Mouse (Mus musculus) CD4-positive naive resting alpha-beta T cell, adult 57 days (primary cell): ENCODE results near the gene Phactr1. TPM values are rescaled to one million over a fixed set of nuclear protein-coding genes. Genes with fewer than 3 reads are reported as not detected.

Source experiments
- total RNA-seq: library from RNA; stranded (reverse); gene quantifications from one replicate; pipeline ENCODE4 v1.2.4, GENCODE M21; 2023

Gene Phactr1
- total RNA-seq: not detected

DNA sequence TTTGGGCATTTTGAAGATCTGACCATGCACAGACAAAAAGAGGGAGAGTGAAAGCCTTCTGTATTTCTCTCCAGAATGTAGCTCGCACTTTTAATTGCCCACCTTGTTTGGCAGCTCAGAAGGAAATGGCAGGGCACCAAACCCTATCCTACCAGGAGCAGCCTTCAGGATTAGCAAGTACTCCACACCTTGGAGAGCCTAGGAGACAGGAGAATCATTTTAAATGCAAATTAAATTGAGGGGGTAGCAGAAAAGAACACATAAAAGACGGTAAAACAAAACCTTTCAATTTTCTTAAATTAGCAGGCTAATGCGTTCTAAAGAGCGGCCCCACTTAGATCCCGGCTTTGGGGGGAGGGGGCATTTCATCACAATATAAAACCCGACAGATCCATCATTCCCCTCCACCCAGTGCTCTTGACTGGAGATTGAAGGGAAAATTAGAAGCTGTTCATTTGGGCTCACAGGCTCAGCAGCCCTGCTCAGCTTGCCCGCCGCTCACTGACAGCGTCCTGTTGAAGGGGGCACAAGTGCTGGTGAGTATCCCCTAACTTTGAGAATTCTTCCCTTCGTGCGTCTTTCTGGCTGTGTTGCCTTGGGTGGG lies at the start of gene Phactr1:
TSS of gene Phactr1 (plus strand) at position 233 of the 604 bp plus-strand sequence.

DNA sequence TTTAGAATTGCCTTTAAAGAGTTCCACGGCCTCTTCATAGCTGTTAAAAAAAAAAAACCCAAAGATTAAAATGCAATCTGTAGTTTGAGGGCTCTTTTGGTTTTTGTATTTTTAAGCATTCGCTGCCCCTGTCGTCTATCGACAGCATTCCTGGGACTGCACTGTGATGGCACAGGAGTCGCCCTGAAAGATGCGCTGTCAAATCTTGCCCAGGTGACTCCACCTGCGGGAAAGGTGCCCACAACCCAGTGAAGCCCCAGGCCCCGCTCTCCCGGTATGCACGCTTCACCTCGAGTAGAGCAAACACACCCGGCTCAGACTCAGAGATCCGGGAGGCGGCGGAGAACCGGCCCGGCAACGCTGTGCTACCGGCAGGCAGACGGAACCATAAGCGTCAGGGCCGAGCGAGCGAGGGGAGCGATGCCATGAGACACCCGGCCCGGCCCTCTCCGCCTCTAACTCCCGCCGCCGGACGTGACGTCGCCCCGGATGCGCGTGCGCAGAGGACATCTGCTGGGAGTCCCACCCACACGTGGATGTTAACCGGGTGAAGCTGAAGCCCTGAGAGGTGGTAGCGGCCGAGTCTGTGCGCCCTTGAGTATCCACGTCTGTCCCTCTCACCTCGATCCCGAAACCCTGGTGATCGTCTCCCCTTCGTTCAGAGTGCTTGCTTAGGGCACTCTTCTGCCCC lies 490.7 kb downstream of the Phactr1 start, which contains the start of gene Tbc1d7:
TSS of gene Tbc1d7 (minus strand) at position 482 of the 691 bp plus-strand sequence.

